Mouse (Mus musculus): ENCODE measurements around the gene Prorsd1. TPM values are rescaled to one million over a fixed set of nuclear protein-coding genes. Genes with fewer than 3 reads are reported as not detected.
"Not testable (repeated sequence)": the region's sequence is repeated elsewhere in the genome, so short reads cannot be mapped to it uniquely, and the experiment has no call there.

The Prorsd1 gene
- polyA plus RNA-seq, 1 experiment = 13.5 TPM

DNA sequence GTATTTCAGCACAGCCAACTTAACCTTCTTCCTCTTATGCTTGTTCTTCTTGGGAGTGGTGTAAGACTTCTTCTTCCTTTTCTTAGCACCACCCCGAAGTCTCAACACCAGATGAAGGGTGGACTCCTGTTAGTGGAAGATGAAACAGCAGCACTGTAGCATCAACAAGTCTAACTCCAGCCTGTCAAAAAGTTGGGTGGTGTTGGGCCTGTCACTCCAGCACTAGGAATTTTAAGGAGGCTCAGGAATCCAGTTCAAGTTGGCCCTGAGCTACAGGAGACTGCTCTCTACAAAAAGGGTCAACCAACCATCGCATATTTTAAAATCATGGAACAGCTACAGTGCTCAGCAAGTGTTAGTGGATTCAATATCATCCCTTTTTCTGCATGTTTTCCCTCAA is 31.5 kb upstream of the Prorsd1 start:
- Histone ChIP-seq H3K4me3 (peak overlapping the region; percentile 94), H3K79me2 (ENCODE audit: control insufficient read depth, insufficient read depth) (peaks cover 23% of the 10 kb centered on the region), H3K4me2 (ENCODE audit: low read depth) (peak overlapping the region; percentile 80), H3K36me3 (ENCODE audit: control insufficient read depth, insufficient read depth) (peaks cover 26% of the 10 kb centered on the region)
- peak; percentile 39 for TF ChIP-seq POLR2AphosphoS2 (IDR thresholded peaks at IDR 0.05; ENCODE audit: insufficient read length, low read depth)
- H3ac ChIP-seq (ENCODE audit: control insufficient read depth, insufficient read length); H3K27me3 ChIP-seq (ENCODE audit: control insufficient read depth, insufficient read depth, insufficient read length): not testable (repeated sequence)

GRCm38 (mm10) chr11:29545150-29545752 is 30.4 kb upstream of the Prorsd1 start:
- Histone ChIP-seq H3K36me3 (ENCODE audit: control insufficient read depth, insufficient read depth) (peaks cover 37% of the 10 kb centered on the region), H3K79me2 (ENCODE audit: control insufficient read depth, insufficient read depth) (peaks cover 23% of the 10 kb centered on the region)
- H3K27me3 ChIP-seq (ENCODE audit: control insufficient read depth, insufficient read depth, insufficient read length); H3ac ChIP-seq (ENCODE audit: control insufficient read depth, insufficient read length); H3K4me2 ChIP-seq (ENCODE audit: low read depth); H3K4me3 ChIP-seq: not testable (repeated sequence)

- peaks cover 23% of the 10 kb centered on the region for H3K79me2 ChIP-seq (ENCODE audit: control insufficient read depth, insufficient read depth)
- no peak overlapping the region for H3ac ChIP-seq (ENCODE audit: control insufficient read depth, insufficient read length)
- no peak for TF ChIP-seq SRF (IDR thresholded peaks at IDR 0.05; ENCODE audit: control insufficient read depth, insufficient read length, low read depth)
- no peak for TF ChIP-seq E2F4 (IDR thresholded peaks at IDR 0.05; ENCODE audit: insufficient read depth)
- no peak for TF ChIP-seq REST (IDR thresholded peaks at IDR 0.05; ENCODE audit: insufficient read depth, insufficient read length)
- no peak for TF ChIP-seq POLR2AphosphoS2 (IDR thresholded peaks at IDR 0.05; ENCODE audit: insufficient read length, low read depth)
- TF ChIP-seq MAX (IDR thresholded peaks at IDR 0.05; ENCODE audit: low read depth) = no peak
- no peak for TF ChIP-seq MYOD1 (IDR thresholded peaks at IDR 0.05; ENCODE audit: control insufficient read depth in 1 of 3, insufficient read length in 2 of 3, low read depth in 2 of 3)
- TF ChIP-seq TCF12 (IDR thresholded peaks at IDR 0.05; ENCODE audit: insufficient read depth, poor library complexity, severe bottlenecking) = no peak
- TF ChIP-seq CEBPB (IDR thresholded peaks at IDR 0.05; ENCODE audit: insufficient read depth, poor library complexity, severe bottlenecking) = no peak
- TF ChIP-seq POLR2A (IDR thresholded peaks at IDR 0.05; ENCODE audit: insufficient read length, low read depth) = no peak
- H3K4me3 ChIP-seq = no peak overlapping the region
- H3K27me3 ChIP-seq (ENCODE audit: control insufficient read depth, insufficient read depth, insufficient read length) = no peaks in the 10 kb centered on the region
- peaks cover 45% of the 10 kb centered on the region for H3K36me3 ChIP-seq (ENCODE audit: control insufficient read depth, insufficient read depth)
- H3K4me2 ChIP-seq (ENCODE audit: low read depth) = no peak overlapping the region
These were observed 29.6 kb upstream of the Prorsd1 start for GRCm38 (mm10) chr11:29544225-29544945.

- H3K79me2 ChIP-seq (ENCODE audit: control insufficient read depth, insufficient read depth) = no peaks in the 10 kb centered on the region
- no peak overlapping the region for H3ac ChIP-seq (ENCODE audit: control insufficient read depth, insufficient read length)
- TF ChIP-seq TCF12 (IDR thresholded peaks at IDR 0.05; ENCODE audit: insufficient read depth, poor library complexity, severe bottlenecking) (no peak), SRF (IDR thresholded peaks at IDR 0.05; ENCODE audit: control insufficient read depth, insufficient read length, low read depth) (no peak), MAX (IDR thresholded peaks at IDR 0.05; ENCODE audit: low read depth) (no peak), POLR2A (IDR thresholded peaks at IDR 0.05; ENCODE audit: insufficient read length, low read depth) (no peak), CEBPB (IDR thresholded peaks at IDR 0.05; ENCODE audit: insufficient read depth, poor library complexity, severe bottlenecking) (no peak), MYOG (IDR thresholded peaks at IDR 0.05; ENCODE audit: control insufficient read depth in 1 of 3, insufficient read depth in 1 of 3, insufficient read length in 2 of 3, low read depth in 2 of 3) (no peak), TCF3 (IDR thresholded peaks at IDR 0.05; ENCODE audit: insufficient read length, low read depth) (no peak), MYOD1 (IDR thresholded peaks at IDR 0.05; ENCODE audit: control insufficient read depth in 1 of 3, insufficient read length in 2 of 3, low read depth in 2 of 3) (no peak), E2F4 (IDR thresholded peaks at IDR 0.05; ENCODE audit: insufficient read depth) (no peak), POLR2AphosphoS2 (IDR thresholded peaks at IDR 0.05; ENCODE audit: insufficient read length, low read depth) (no peak), REST (IDR thresholded peaks at IDR 0.05; ENCODE audit: insufficient read depth, insufficient read length) (no peak), USF1 (IDR thresholded peaks at IDR 0.05; ENCODE audit: low read depth) (no peak)
- H3K4me2 ChIP-seq (ENCODE audit: low read depth) = no peak overlapping the region
- peaks cover 54% of the 10 kb centered on the region for H3K36me3 ChIP-seq (ENCODE audit: control insufficient read depth, insufficient read depth)
- no peaks in the 10 kb centered on the region for H3K27me3 ChIP-seq (ENCODE audit: control insufficient read depth, insufficient read depth, insufficient read length)
- no peak overlapping the region for H3K4me3 ChIP-seq
These were observed 23.4 kb upstream of the Prorsd1 start for GRCm38 (mm10) chr11:29538201-29538600.

DNA sequence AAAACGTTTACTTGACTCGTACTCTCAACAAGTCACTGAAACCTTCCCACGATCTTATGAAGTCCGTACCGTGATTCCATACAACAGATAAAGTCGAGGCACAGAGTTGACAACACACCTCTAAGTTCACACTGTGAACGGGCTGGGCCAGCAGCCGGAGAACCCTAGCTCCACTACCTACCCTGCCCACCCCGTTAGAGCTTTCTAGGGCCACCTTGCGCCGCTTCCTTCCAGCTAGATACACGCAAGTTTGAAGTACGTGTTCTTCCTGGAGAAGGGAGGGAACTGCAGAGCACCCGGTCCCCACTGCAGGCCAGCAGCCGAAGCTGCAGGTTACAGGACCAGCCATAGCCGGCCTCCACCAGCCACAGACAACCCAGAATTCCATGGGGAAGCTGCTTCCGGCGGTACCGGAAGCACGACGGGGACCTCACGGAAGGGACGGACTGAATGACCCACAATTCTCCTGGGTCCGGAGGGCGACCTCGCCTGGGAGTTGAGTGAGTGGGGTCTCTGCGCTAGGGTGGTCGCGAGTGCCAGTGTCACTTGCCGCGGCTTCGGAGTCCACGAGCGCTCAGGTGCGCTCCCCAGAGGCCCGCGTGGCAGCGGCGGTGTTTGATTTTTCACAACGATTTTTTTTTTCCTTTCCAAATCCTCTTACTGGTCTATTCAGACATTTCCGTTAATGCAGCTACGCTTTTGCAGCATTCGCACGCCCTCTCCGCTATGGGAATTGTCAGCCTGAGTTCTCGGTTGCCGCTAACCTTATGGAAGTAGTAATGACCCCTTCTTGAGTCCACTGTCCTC is 11.4 kb upstream of the Prorsd1 start, which contains the start of gene Mtif2:
Mtif2 (plus strand) TSS at position 421 of the 807 bp plus-strand sequence.
- Histone ChIP-seq H3K4me3 (peak within 1 kb of the TSS; percentile 82), H3ac (ENCODE audit: control insufficient read depth, insufficient read length) (peak within 1 kb of the TSS; percentile 30), H3K79me2 (ENCODE audit: control insufficient read depth, insufficient read depth) (peaks cover 20% of the 10 kb centered on the region), H3K27me3 (ENCODE audit: control insufficient read depth, insufficient read depth, insufficient read length) (no peaks in the 10 kb centered on the region), H3K36me3 (ENCODE audit: control insufficient read depth, insufficient read depth) (peaks cover 9% of the 10 kb centered on the region), H3K4me2 (ENCODE audit: low read depth) (peak within 1 kb of the TSS; percentile 90)
- TF ChIP-seq POLR2AphosphoS2 (IDR thresholded peaks at IDR 0.05; ENCODE audit: insufficient read length, low read depth) (peak; percentile 93), MYOG (IDR thresholded peaks at IDR 0.05; ENCODE audit: control insufficient read depth in 1 of 3, insufficient read depth in 1 of 3, insufficient read length in 2 of 3, low read depth in 2 of 3) (no peak), MAX (IDR thresholded peaks at IDR 0.05; ENCODE audit: low read depth) (no peak), MYOD1 (IDR thresholded peaks at IDR 0.05; ENCODE audit: control insufficient read depth in 1 of 3, insufficient read length in 2 of 3, low read depth in 2 of 3) (peak in 1 of 3 experiments; percentile 18), POLR2A (IDR thresholded peaks at IDR 0.05; ENCODE audit: insufficient read length, low read depth) (peak; percentile 83), SRF (IDR thresholded peaks at IDR 0.05; ENCODE audit: control insufficient read depth, insufficient read length, low read depth) (no peak)

Measured in myocyte (in vitro differentiated cells).